Mouse (Mus musculus): Measurements from ENCODE around the gene Aqp11.

Gene Aqp11

DNA sequence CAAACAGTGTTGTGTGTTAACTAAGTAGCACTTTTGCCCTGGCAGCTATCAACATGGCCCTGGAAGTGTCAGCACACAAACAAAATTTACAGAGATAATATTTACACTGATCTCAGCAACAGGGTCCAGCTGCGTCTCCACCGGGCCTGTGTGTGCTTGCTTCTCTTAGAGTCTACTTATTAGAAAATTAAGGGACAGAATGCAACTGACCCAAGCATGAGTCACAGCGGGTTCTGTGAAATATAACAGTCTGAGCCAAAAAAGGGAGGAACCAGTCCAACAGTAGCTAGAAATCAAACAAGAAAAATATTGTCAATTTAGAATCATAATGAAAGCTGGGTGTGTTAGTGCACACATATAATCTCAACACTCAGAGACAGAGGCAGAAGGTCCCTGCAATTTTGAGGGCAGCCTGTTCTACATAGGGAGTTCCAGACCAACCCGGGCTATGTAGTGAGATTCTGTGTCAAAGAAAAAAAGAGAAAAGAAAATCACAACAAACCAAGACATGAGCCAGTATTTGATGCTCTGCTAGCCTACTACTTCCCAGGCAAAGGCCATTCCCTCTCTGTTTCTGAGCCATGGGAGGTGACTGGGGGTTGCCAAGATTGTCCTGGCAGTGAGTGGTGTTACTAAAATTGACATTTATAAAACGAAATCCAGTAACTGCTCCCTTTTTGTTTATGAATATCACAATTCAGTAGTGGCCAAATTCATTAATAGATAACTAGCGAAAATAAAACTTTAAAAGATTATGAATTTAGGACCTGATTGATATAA is 32.9 kb upstream of the Aqp11 start:
- H3K27me3 ChIP-seq (ENCODE audit: insufficient read depth, low read length), result no peaks in the 10 kb centered on the region

DNA sequence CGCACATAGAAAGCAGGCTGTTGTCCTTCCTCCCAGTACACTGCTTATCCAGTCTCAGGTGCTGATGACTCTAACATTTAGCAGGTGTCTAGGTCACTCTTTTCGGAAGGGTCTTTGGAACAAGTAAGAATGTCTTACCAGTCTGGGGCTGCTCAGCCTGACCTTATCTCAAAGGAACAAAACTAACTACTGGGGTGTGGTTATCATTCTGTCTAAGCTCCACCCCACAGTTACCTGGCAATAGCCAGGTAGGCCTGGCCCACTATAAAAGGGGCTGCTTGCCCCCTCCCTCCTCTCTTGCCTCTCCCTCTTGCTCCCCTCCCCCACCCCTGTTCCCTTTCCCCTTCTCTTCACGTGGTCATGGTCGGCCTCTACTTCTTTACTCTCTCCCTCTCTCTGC is 30.9 kb upstream of the Aqp11 start:
- Histone ChIP-seq H3K4me3 (replicated peaks; ENCODE audit: low read length) (no peak overlapping the region), H3K36me3 (ENCODE audit: insufficient read depth, low read length) (no peaks in the 10 kb centered on the region), H3K4me1 (replicated peaks; ENCODE audit: low read depth, low read length) (peaks cover 21% of the 10 kb centered on the region), H3K27me3 (ENCODE audit: insufficient read depth, low read length) (no peaks in the 10 kb centered on the region), H3K9me3 (ENCODE audit: low read length) (peaks cover 2% of the 10 kb centered on the region; the same call in 1 of the 2 replicates)
- TF ChIP-seq CTCF (conservative IDR thresholded peaks at IDR 0.05; ENCODE audit: low read length), result no peak

More for the DNA sequence above, 32.9 kb upstream of the Aqp11 start:
- TF ChIP-seq CTCF (conservative IDR thresholded peaks at IDR 0.05; ENCODE audit: low read length) (no peak), POU5F1 (IDR thresholded peaks at IDR 0.05; ENCODE audit: borderline replicate concordance, low read length) (no peak), NANOG (IDR thresholded peaks at IDR 0.05; ENCODE audit: borderline replicate concordance, low read length) (no peak)
- Histone ChIP-seq H3K9me3 (ENCODE audit: low read length) (no peaks in the 10 kb centered on the region), H3K4me3 (replicated peaks; ENCODE audit: low read length) (no peak overlapping the region), H3K4me1 (replicated peaks; ENCODE audit: low read depth, low read length) (peaks cover 19% of the 10 kb centered on the region), H3K36me3 (ENCODE audit: insufficient read depth, low read length) (no peaks in the 10 kb centered on the region)

DNA sequence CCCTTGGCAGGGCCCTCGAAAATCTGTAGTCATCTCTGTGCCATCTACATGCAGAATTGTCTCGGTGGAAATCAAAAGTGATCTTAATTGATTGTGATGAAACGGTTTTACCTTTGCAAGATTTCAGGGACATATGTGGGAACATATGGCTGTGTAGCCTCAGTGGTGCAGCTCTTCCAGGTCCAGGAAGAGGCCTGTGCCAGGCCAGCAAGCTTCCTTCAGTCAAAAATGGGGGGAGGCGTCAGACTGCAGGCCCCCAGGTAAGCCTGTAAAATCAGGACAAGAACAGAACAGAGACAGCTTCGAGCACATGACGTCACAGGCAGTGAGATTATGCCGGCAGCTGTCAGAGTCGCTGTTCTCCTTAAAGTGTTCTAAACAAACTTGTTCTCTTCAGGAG is 29.8 kb upstream of the Aqp11 start:
- TF ChIP-seq NANOG (IDR thresholded peaks at IDR 0.05; ENCODE audit: borderline replicate concordance, low read length) (no peak), POU5F1 (IDR thresholded peaks at IDR 0.05; ENCODE audit: borderline replicate concordance, low read length) (no peak), CTCF (conservative IDR thresholded peaks at IDR 0.05; ENCODE audit: low read length) (no peak)
- H3K36me3 ChIP-seq (ENCODE audit: insufficient read depth, low read length), result no peaks in the 10 kb centered on the region
- H3K4me3 ChIP-seq (replicated peaks; ENCODE audit: low read length), result no peak overlapping the region
- H3K27me3 ChIP-seq (ENCODE audit: insufficient read depth, low read length), result no peaks in the 10 kb centered on the region
- H3K4me1 ChIP-seq (replicated peaks; ENCODE audit: low read depth, low read length), result peaks cover 21% of the 10 kb centered on the region
- peaks cover 2% of the 10 kb centered on the region; the same call in 1 of the 2 replicates for H3K9me3 ChIP-seq (ENCODE audit: low read length)

DNA sequence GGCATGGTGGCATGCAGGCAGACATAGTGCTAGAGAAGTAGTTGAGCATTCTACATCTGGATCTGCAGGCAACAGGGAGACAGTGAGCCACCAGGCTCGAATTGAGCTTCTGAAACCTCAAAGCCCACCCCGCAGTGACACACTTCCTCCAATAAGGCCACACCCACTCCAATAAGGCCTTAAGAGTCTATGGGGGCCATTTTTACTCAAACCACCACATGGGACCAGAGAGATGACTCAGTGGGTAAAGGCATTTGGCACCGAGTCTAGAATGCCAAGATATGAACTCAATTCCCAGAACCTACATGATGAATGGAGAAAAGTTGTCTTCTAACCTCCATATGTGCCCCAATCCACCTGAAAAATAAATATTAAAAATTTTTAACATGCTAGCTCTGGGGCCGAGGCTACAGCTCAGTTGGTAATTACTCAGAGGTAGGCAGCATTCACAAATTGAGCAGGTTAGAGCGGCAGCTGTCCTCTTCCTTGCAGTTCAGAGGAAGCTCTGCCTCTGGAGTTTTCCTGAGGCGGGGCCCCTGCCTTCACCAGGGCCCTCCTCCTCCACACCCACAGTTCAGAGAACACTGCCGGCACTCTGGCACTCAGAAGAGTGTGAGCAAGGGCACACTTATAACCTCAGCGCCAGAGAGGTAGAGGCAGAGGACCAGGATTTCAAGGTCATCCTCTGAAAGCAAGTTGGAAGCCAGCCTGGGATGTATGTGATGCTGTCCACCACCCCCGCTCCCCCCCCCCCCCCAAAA is 28.5 kb upstream of the Aqp11 start:
- Histone ChIP-seq H3K36me3 (ENCODE audit: insufficient read depth, low read length) (no peaks in the 10 kb centered on the region), H3K27me3 (ENCODE audit: insufficient read depth, low read length) (no peaks in the 10 kb centered on the region), H3K4me1 (replicated peaks; ENCODE audit: low read depth, low read length) (peaks cover 21% of the 10 kb centered on the region), H3K4me3 (replicated peaks; ENCODE audit: low read length) (no peak overlapping the region), H3K9me3 (ENCODE audit: low read length) (peaks cover 2% of the 10 kb centered on the region; the same call in 1 of the 2 replicates)
- TF ChIP-seq CTCF (conservative IDR thresholded peaks at IDR 0.05; ENCODE audit: low read length), result no peak
- no peak for TF ChIP-seq POU5F1 (IDR thresholded peaks at IDR 0.05; ENCODE audit: borderline replicate concordance, low read length)
- no peak for TF ChIP-seq NANOG (IDR thresholded peaks at IDR 0.05; ENCODE audit: borderline replicate concordance, low read length)

DNA sequence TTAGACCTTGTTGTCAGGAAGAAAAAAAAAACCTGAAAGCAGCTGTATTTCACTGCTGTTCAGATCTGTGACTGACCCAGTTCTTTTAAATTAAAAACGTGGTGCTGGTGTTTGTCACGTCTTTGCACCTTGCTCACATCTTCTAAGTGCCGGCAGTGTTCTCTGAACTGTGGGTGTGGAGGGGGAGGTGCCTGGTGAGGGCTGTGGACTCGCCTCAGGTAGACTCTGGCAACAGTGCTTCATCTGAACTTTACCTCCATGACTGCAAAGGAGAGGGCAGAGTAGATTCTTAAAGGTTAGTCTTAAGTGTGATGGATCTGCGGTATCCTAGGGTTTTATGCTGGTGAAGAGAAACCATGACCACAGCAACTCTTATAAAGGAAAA is 27.9 kb upstream of the Aqp11 start:
- peaks cover 21% of the 10 kb centered on the region for H3K4me1 ChIP-seq (replicated peaks; ENCODE audit: low read depth, low read length)
- peaks cover 2% of the 10 kb centered on the region; the same call in 1 of the 2 replicates for H3K9me3 ChIP-seq (ENCODE audit: low read length)
- no peak overlapping the region for H3K4me3 ChIP-seq (replicated peaks; ENCODE audit: low read length)
- H3K36me3 ChIP-seq (ENCODE audit: insufficient read depth, low read length), result no peaks in the 10 kb centered on the region
- no peak for TF ChIP-seq POU5F1 (IDR thresholded peaks at IDR 0.05; ENCODE audit: borderline replicate concordance, low read length)
- TF ChIP-seq NANOG (IDR thresholded peaks at IDR 0.05; ENCODE audit: borderline replicate concordance, low read length), result no peak
- TF ChIP-seq CTCF (conservative IDR thresholded peaks at IDR 0.05; ENCODE audit: low read length), result no peak
- no peaks in the 10 kb centered on the region for H3K27me3 ChIP-seq (ENCODE audit: insufficient read depth, low read length)

DNA sequence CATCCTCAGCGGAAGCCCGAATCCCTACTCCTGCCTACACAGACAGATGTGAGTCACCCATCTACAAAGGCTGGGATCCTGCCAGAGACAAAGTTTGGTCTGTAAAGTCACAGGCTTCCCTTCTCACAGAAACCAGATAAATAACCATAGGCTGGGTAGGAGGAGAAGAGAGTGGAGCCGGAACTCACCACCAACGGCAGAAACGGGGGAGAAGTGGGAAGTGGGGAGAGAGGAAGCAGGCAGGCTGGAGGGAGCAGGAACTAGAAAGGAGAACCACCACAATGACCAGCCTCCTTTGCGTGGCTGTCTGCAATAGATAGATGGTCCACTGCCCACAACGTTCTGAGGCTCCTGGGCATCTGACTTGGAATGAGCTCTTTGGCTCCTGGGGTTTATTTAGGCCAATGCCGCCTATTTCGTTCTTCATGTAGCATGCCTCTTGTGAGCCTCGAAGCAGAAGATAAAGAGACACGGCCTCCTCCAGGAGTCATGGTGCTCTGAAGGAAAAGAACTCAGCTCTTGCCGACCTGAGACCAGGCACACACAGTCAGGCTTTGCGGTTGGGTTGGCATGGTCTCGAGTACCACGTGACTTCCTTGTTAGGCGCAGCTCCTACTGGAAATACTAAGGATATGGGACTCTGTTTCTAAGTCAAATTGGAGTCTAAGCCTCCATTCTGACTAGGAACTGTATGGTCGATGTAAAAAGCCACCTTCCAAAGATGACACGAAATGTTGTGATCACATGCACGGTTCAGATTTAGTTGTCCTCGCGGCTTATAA is 27.3 kb upstream of the Aqp11 start:
- H3K36me3 ChIP-seq (ENCODE audit: insufficient read depth, low read length), result no peaks in the 10 kb centered on the region
- no peak for TF ChIP-seq POU5F1 (IDR thresholded peaks at IDR 0.05; ENCODE audit: borderline replicate concordance, low read length)
- no peak for TF ChIP-seq NANOG (IDR thresholded peaks at IDR 0.05; ENCODE audit: borderline replicate concordance, low read length)
- TF ChIP-seq CTCF (conservative IDR thresholded peaks at IDR 0.05; ENCODE audit: low read length), result no peak

DNA sequence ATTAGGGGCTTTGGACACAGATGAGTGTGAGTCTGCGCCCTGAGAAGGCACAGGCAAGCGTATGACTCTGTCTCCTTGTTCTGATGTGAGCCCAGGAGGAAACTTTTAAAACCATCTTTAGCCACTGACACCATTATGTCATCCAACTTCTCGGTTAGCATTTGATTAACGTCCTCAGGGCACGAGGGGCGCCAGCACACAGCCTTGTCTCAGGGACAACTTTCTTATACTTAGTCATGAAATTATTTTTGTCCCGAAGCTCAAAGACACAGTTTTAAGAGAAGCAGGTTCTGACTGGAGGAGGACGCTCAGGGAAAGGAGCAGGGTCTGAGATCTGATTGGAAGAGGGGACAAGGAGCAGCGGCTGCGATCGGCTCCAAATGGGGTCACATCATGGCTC is 26.5 kb upstream of the Aqp11 start:
- Histone ChIP-seq H3K9me3 (ENCODE audit: low read length) (peaks cover 2% of the 10 kb centered on the region; the same call in 1 of the 2 replicates), H3K4me3 (replicated peaks; ENCODE audit: low read length) (no peak overlapping the region), H3K4me1 (replicated peaks; ENCODE audit: low read depth, low read length) (peaks cover 21% of the 10 kb centered on the region), H3K27me3 (ENCODE audit: insufficient read depth, low read length) (no peaks in the 10 kb centered on the region), H3K36me3 (ENCODE audit: insufficient read depth, low read length) (no peaks in the 10 kb centered on the region)
- TF ChIP-seq CTCF (conservative IDR thresholded peaks at IDR 0.05; ENCODE audit: low read length), result no peak

More for the DNA sequence above, 27.3 kb upstream of the Aqp11 start:
- Histone ChIP-seq H3K4me3 (replicated peaks; ENCODE audit: low read length) (no peak overlapping the region), H3K4me1 (replicated peaks; ENCODE audit: low read depth, low read length) (peaks cover 21% of the 10 kb centered on the region), H3K27me3 (ENCODE audit: insufficient read depth, low read length) (no peaks in the 10 kb centered on the region), H3K9me3 (ENCODE audit: low read length) (peaks cover 2% of the 10 kb centered on the region; the same call in 1 of the 2 replicates)
